Mouse (Mus musculus) CD4-positive, CD25-positive, alpha-beta regulatory T cell, adult 2 months (primary cell): Measurements from ENCODE around the gene Tars2.
"Not testable (repeated sequence)": the region's sequence is repeated elsewhere in the genome, so short reads cannot be mapped to it uniquely, and the experiment has no call there.

Experiments
- DNase-seq: peaks from one replicate; pipeline ENCODE4 v3.0.0-alpha.2; 2012; ENCODE audit warnings: low read depth, low spot score

The Tars2 gene

DNA sequence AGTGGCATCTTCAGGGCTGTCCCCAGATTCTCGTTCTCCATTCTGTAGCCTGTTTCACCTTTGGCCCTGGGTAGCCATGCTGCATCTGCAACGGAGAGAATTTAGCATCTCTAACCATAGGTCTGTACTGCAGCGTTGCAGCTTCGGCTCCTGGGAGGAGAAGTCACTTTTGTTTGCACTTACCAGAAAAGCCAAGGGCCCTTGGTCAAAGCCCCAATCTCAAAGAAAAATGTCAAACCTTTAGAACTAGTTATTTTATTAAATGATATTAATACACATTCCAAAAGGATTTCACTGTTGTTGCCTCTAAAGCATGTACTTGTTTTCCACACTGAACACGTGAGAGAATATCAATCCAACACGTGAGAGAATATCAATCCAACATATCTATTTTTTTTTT, at the start of gene Tars2:
Gene Tars2 (minus strand): TSS at position 101 of the 400 bp plus-strand sequence.
- DNase-seq, result no peak

DNA sequence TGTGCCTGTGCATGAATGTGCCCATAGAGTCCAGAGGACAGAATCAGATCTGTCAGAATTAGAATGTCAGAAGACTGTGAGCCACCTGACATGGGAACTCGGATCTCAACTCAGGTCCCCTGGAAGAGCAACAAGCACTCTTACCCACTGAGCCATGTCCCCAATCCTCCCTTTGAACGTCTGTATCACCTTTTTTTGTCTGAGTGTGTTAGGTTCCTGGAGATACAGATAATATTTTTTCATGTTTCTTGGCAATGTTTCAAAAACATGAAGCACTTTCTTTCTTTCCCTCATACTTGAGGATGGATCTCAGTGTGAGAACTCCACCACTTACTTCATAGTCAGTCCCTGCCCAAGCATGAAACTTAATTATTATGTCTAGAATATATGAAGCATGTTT, 48.4 kb upstream of the Tars2 start:
- DNase-seq, result no peak

DNA sequence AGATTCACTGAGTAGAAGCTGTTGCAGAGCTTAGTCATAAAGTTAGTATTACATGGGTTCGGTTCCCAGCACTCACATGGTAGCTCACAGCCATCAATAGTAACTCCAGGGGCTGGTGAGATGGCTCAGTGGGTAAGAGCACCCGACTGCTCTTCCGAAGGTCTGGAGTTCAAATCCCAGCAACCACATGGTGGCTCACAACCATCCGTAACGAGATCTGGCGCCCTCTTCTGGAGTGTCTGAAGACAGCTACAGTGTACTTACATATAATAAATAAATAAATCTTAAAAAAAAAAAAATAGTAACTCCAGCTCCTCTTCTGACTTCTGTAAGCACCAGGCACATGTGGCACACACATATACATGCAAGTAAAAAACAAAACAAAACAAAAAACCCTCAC, 47.6 kb upstream of the Tars2 start:
- not testable (repeated sequence) for DNase-seq

DNA sequence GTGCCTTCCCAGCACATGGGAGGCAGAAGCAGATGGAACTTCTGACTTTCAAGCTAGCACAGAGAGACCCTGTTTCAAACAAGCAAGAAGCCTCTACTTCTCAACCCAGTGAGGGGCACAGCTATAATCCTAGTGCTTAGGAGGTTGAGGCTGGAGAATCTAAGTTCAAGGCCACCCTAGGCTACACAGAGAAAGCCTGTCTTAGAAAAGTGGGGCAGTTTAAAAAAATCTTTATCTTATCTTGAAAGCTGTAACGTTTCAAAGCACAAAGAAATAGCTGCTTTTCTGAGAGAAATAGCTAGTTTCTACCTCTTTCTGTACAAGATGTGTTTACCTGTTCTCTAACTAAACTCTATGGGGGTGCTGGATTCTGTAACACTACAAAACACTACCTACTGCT, 46.7 kb upstream of the Tars2 start:
- no peak for DNase-seq

DNA sequence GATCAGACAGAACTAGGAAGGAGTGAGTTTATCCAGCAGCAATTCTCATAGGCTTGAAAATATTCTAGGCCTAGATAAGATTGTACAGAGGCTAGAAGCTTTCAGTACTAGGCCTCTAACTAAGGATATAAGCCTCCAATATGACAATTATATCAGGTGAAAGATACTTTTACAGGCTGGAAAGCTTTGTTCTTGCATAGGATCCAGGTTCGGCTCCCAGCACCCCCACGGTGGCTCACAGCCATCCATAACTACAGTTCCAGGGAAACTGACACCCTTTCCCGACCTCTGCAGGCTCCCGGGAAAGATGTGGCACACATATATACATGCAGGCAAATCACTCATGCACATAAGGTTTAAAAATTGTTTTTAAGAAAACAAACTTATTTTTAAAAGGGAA, 43.8 kb upstream of the Tars2 start:
- DNase-seq, result no peak

DNA sequence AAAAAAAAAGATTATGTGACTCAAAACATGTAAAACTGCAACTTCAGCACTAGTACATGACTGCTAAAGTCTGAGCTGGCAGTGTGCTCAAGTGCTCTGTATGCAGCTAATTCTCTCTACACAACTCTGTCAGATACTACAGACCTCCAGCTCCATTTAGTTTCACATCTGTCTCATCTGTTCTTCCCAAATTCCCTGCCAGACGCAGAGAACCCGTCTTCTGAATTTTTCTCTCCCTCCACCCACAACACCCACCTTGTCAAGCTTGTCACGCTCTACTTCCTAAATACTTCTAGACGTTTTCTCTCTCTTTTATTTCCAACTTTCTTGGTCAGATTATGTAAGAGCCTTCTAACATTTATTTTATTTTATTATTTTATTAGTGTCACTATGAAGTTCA, 38.8 kb upstream of the Tars2 start:
- DNase-seq, result no peak

DNA sequence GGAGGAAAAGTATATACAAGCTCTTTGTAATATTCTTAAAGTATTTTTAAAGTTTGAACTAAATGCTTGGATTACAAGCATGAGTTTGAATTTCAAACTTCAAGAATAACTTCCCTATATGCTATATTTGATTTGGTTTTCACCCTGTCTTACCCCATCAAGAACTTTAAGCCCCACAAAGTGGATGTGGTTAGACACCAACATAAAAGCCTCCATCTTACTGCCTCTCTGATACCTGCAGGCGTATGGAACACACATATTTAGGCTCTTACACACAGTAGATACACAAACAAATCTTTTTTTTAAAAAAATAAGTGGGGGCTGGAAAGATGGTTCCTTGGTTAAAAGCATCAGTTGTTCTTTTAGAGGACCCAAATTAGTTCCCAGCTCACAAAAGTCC, 34.3 kb upstream of the Tars2 start:
- peak; percentile 27 for DNase-seq

DNA sequence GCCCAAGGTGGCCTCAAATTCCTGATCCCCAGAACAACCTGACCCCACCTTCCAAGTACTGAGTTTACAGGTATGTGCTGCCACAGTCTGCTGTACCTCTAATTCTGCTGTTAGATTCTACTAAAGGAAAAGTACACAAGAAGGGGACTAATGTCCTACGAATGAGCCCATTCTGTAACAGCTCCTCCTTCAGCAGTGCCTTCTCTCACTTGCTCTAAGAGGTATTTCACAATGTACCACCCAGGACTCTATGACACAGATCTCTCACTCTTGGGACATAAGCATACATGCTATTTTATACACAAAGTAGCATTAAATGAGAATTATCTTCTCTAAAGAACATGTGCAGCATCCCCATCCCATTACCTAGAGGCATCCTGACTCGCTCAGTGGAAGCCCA, 33.7 kb upstream of the Tars2 start:
- DNase-seq, result no peak

DNA sequence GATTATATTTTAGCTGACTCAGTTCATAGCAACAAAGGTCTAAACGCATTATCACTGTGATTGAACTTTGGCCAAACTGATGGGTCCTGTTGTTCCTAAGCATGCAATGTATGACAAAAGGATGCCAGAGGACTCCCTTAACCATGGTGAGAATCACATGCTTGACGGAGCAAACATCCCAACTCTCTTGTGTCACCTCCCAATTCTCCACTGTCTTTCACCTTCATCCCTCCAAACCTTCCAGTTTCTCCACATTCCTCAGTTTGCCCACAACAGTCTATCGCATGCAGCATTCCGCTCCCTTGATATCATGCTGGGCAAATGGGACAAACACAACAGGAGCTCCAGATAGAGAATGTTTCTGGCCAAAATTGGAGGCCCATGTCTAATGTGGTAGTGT, 25.5 kb upstream of the Tars2 start:
- DNase-seq, result no peak

DNA sequence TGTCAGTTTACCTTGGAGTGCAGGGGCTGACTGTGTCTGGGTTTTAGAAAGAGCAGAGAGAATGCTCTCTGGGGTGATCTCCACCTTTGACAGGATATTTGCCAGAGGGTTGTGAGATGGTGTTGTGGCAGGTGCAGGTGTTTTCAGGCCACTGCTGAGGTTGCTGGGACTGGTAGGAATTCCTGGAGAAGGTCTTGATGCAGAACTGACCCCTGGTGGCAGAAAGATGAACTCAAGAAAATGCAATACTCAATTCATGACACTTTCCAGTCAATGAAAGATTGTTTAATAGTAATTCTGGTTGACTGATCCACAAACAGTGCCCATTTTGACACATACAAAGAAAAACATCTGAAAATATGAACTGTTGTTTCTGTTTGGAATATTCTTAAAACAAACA, 12.0 kb upstream of the Tars2 start:
- peak; percentile 72 for DNase-seq

DNA sequence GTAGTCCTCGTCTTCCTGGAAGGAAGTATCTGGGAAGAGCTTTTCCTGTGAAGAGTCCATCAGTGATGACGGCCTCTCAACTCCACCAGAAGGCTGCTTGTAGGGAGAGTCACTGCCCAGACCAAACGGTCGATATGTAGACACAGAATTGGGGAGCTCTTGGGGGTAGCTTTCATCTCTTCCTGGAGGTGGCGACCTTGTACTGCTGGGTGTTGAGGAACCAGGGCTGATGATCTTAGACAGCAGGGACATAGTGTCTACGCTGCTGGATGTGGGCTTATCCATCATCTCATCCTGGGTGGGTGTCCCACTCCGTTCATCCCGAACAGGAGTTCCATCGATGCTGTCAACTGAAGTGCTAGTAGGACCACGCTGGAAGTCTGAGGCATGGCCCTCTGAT, 5.5 kb upstream of the Tars2 start:
- DNase-seq, result peak; percentile 27

DNA sequence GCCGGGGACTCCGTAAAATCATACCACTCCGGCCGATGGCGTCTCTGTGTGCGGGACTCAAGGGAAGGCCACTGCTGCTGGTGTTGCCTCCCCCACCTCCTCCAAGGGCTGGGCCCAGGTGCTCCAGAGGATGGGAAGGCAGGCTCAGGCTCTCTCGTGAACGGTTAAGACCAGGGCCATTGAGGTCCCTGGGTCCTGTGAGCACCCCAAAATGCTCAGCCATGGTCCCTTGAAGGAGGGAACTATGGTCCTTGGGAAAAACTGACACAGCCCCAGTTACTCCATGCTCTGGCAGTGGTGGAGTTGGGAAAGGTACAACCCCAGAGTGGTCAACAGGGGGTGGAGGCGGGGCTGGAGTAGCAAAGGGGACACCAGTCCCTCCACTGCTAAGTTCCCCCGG, 3.8 kb upstream of the Tars2 start:
- DNase-seq, result no peak

DNA sequence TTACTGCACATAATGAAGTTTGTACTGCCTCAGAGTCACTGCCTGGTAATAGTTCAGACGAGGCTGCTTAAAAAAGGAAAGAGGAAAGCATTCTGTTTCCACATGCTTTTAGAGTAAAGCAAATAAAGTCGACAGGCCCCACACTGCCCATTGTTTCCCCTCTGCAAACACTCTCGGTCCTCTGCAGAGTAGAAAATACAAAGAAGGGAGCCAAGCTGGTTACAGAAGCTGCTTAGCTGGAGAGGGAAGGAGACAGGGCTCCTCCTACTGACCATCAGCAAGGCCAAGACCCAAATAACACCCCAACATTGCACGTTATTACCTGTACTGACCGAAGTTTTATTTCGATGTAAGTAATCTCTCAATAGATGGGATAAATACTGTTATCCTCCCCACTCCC, 3.0 kb upstream of the Tars2 start:
- no peak for DNase-seq

DNA sequence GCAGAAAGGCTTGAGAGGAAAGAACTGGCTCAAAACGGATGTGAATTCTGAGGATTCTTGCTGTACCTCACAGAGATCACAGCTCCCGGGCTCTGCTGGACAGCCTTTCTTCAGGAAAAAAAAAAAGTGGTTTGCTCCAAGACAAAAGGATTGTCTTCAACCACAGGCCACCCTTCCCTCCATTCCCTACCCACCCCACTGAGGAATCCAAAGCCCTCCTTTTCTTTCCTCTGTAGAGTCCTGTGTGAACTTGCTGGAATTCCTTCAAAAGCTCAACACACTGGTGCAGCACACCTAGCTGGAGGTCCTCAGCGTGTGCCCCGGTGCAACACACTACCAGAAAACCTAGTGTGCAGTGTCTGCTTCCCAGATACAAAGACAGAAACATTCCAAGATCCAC, 1.8 kb upstream of the Tars2 start:
- no peak for DNase-seq

DNA sequence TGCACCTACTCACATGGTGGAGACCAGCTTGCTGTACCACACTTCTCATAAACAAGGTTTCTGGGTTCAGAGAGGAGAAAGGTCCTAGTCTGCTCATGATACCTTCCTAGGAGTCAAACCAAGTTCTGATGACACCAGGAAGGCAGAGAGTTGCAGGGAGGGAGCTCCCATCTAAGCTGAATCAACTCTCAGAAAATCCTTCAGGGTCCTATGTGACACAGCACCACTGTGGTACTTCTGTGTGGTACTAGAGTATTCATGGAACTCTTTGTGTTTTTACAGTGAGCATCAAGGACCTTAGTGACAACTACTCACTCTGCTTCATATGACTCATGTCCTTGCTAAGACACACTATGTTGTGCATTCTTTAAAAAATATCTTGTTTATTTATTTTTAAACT, 650 bp upstream of the Tars2 start:
- no peak for DNase-seq

DNA sequence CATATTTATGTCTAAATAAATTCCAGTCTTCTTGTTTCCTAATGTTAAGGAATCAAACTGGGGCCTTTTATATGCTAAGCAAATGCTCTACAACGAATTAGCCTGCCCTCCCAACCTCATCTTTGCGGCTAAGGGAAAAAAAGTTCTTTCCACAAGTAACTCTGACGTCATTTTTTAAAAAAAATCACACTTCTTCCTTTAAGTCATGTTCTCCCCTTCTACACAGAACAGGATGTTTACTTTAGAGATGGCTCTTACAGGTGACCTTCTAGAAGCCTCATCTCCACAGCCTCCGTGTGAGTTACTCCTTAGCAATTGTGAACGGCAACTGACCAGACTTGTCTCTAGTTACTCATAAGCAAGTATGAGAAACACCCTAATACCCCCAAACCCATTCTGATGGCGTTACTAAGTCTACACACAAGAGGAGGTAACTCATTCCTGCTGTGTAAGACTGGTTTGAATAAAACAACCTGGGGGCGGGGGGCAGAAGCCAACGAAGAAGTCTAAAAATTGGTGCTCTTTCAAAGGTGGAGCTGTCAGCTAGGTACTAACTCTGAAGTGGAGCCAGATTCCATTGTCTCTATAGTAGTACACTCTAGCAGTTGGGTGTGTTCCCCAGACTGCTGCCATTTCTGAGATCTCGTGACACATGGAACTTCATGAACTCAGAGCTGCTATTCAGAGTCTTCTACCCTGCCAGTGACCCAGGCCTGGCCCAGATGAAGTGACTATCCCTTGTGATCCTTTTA, 1.4 kb downstream of the Tars2 start:
- DNase-seq, result peak; percentile 80

DNA sequence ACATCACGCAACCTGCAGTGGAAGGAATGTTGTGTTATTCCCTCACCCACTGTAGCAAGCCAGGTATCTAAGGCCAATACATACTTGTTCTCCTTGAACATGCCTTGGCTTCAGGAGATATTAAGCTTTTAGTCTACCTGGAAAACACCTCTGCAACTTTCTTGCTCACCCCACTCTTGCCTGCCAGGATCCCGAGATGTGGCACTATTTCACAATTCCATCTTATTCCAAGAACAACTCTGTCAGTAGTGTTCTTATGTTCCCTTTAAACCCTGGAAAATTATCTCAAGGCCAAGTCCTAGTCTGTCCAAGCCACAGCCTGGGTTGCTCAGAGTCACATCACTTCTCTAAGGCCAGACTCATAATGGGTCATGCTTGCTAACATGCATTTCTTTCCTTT, 3.2 kb downstream of the Tars2 start:
- no peak for DNase-seq

DNA sequence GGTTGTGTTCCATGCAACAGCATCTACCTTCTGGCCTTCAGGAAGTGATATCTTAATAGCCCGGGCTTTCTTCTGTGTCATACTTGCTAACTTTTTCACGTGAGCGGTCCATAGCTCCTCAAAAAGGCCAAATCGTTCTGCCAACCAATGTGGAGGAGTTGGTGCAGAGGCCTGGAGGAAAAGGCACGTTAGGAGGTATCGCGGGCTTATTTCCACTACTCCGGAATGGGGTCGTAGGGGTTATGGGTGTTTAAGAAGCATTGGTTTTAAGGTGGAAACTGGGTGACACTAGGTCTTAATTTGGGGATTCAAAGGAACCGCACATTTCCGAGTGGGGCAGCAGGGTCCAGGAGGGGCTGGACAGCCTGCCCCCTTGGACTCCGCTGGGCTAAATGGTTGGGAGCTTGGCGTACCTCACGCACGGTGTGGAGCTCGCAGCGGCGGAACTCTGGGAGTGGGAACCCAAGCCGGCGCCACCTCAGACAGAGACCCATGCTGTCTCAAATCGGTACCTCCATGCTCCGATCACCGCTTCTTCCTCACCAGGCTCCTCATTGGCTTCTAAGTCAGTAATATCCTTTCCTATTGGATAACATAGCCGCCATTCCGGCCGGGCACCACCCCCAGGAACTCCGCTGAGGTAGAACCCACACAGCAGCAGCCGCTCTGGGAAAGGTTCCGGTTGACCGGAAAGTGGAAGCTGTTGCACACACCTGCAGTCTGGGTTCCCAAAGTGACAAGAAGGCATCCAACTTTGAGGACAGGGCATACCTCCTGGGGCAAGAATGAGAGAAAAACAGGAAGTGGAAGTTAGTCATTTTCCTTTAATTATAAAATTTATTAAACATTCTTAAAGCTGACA, 5.4 kb downstream of the Tars2 start:
- peak; percentile 92 for DNase-seq

DNA sequence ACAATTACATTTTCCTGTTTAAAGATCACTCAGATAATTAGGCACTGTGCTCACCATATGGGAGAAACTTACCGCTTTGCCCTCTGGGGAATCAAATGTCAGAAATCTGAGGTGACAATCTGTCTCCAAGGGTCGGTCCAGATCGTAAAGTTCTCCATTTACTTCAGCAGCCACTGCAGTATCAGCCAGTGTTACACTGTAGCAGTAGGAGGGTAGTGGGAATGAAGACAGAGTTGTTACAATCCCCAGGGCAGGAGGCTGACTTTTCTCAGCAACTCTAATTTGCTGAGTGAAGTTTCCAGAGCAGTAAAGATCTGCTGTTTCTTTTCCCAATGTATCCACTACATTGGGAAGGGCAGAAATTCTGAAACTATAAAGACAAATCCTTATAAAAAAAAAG, 7.1 kb downstream of the Tars2 start:
- no peak for DNase-seq

DNA sequence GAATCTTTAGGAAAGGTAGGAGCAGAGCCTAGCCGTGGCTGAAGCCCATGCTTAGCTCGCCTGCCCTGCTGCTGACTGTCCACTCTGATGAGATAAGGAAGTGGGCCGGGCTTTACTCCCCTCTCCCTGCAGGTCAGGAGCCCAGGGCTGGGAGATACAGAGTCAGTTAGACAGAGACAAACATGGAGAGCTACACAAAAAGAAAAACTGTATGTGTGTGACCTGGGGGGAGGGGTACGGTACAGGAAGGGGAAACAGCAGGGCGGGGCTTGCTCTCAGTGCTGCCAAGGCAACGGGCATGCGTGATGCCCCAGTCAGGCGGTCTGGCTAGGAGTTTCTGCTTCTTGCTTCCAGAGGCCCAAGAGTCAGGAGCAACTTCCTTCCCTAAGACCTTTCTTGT, 19.6 kb downstream of the Tars2 start:
- peak; percentile 79 for DNase-seq

DNA sequence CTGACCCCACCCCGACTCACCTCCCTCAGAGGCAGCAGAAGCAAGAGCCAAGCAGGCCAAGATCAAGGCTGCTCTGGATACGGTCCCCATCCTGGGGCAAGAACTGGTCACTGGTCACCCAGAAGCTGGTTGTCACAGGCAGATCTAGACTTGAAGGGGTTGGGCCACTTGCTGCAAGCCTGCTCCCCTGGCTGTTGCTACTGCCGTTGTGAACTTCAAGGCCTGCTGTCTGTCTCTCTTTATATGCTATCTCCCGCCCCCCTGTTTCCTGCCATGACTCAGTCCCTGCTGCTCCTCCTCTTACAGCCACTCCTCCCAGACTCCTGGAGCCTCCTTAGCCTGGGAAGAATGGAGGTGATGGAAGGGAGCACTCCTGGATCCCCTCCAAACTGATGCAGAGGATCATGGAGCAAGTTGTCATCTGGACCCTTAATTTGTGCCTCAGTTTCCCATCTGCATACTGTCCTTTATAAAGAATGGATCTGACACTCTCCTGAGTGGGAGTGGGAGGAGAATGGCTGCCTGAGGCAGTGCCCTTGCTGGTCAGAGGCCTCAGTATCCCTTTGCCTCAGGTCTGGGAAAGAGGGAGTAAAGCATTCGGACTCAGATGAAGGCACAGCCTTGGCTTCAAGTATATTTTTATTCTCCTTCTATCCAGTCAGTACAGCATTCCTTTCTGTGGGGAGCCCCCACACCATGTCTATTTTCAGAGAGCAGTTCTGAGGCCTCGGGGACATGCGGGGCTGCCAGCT, 20.5 kb downstream of the Tars2 start, which contains the start of gene Ecm1:
Gene Ecm1 (minus strand): TSS at position 217 of the 752 bp plus-strand sequence.
- DNase-seq, result peak; percentile 80

DNA sequence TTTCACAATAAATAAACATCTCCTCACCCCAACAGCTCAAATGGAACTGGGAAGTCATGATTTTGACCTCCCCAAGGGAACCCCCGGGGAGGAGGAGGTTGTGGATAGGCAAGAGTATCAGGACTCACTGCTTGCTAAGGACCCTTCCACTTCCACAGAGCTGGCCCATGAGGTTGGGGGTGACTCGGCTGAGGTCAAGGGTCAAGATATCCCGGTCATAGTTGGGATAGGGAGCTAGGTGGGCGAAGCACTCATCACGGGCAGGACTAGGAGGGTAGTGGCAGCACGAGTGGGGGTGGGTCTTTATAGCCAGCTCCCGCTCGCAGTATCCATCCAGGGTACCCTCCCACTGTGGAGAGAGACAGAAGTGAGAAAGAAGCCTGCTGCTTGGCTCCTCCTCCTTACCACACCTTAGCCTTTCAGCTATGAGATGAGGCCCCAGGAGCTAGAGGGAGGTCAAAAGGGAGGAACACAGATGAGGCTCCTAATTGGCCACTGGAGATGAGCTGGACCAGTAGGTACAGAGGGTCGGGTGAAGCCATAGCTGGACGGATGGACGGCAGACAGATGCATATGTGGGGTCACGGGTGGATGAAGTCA, 24.8 kb downstream of the Tars2 start:
- DNase-seq, result no peak
